Mouse (Mus musculus): Measurements from ENCODE around the gene Adam11. TPM values are rescaled to one million over a fixed set of nuclear protein-coding genes. Genes with fewer than 3 reads are reported as not detected.

Gene Adam11
- polyA plus RNA-seq, 1 experiment from 2014 or later = 34.0 TPM

DNA sequence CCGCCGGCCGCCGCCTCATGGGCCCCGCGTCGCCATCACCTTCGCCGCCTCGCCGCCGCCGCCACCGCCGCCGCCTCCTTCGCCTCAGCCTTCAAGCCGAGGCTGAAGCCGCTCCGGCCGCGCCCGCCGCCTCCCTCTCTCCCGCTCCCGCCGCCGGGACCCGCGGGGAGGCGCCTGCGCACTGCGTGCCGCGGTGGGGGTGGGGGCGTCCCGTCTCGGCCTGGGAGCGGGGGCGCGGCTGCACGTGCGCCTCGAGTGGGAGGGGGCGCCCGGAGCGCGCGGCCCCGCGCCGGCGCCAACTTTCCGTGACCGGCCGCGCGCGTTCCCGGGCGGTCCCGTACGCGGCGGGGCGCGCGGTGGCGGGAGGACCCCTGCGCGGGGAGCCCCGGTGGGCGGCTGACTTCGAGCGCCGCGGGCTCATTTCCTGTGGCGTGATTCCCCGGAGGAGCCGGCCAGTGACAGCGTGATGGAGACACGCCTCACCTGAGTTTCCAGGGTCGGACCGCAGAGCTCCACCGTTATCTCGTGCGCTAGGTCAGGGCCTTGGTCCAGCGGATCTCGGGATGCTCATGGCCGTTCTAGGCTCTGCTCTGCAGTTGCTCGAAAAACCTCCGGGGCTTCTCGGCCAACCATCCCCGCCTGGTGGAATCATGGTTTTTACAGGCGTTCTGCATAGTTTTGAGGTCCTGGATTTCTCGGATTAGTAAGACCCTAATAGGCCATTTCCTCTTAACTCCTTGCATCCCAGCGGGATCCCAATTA, 58.0 kb downstream of the Adam11 start, which contains the start of gene Gjc1:
Gjc1 (minus strand) TSS at position 680 of the 762 bp plus-strand sequence.
- Histone ChIP-seq H3K36me3 (no peaks in the 10 kb centered on the region), H3K4me1 (peaks cover 32% of the 10 kb centered on the region), H3K27me3 (replicated peaks) (0 out of 2 replicates have a peak, but pooled peaks cover 4% of the 10 kb centered on the region), H3K9ac (replicated peaks) (peak within 1 kb of the TSS; percentile 79), H3K9me3 (replicated peaks) (no peaks in the 10 kb centered on the region), H3K4me3 (replicated peaks) (peak within 1 kb of the TSS; percentile 82), H3K27ac (replicated peaks) (peak within 1 kb of the TSS; percentile 92), H3K4me2 (peak within 1 kb of the TSS; percentile 93)
- under 1% methylated on average over 71 of the region's 97 CpGs for WGBS
- peak; percentile 88 for ATAC-seq (ENCODE audit: low FRiP score)

DNA sequence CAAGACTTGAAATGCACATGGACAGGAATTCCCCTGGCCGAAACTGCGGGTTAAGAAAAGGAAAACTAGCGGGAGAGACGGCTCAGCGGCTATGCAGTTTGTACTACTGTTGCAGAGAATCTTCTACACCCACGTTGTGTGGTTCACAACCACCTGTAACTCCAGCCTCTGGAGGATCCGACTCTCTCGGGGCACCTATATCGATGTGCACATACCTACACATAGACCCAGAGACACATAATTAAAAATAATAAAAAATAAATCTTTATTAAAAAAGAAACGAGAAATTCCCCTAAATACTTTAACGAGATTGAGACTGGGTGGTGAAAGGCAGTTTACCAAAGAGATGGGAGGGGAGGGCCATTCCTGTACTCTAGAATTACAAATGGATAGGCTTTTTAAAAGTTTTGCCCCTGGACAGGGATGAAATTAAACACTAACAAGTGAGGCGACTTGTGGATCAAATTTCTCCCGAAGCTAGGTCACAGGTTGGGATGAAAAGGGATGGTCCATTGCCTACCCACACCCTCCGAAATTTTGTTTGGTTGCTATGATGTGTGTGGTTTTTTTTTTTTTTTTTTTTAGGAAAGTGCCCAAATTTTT, 58.6 kb downstream of the Adam11 start:
- Histone ChIP-seq H3K36me3 (no peaks in the 10 kb centered on the region), H3K9me3 (replicated peaks) (no peaks in the 10 kb centered on the region), H3K9ac (replicated peaks) (peak overlapping the region; percentile 79), H3K27ac (replicated peaks) (peak overlapping the region; percentile 92), H3K27me3 (replicated peaks) (0 out of 2 replicates have a peak, but pooled peaks cover 4% of the 10 kb centered on the region), H3K4me3 (replicated peaks) (peak overlapping the region; percentile 82), H3K4me1 (peaks cover 28% of the 10 kb centered on the region), H3K4me2 (peak overlapping the region; percentile 93)
- peak; percentile 45; the same call in 1 of the 2 replicates for ATAC-seq (ENCODE audit: low FRiP score)
- whole genome bisulfite sequencing = 6% methylated on average over 14 of the region's 14 CpGs

DNA sequence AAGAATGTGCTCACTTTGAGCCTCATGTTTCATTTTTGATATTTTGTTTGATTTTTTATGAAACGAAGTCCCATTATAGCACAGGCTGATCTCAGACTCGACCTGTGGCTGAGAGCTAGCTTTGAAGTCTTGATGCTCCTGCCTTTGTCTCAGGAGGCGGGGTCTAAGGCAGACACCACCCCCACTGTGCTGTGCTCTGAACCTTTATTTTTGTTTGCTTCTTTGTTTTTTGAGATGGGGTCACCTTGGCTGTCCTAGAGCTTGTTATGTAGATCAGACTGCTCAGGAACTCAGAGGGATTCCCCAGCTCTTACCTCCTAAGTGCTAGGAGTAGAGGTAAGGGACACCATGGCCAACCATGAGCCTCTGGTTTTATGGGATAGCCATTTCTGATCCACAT, 59.2 kb downstream of the Adam11 start:
- H3K9me3 ChIP-seq (replicated peaks) = no peaks in the 10 kb centered on the region
- 0 out of 2 replicates have a peak, but pooled peaks cover 4% of the 10 kb centered on the region for H3K27me3 ChIP-seq (replicated peaks)
- no peak overlapping the region for H3K4me3 ChIP-seq (replicated peaks)
- no peaks in the 10 kb centered on the region for H3K36me3 ChIP-seq
- H3K4me2 ChIP-seq = no peak overlapping the region
- WGBS = 16% methylated on average over 3 of the region's 3 CpGs
- H3K27ac ChIP-seq (replicated peaks) = no peak overlapping the region
- ATAC-seq (ENCODE audit: low FRiP score) = no peak
- H3K9ac ChIP-seq (replicated peaks) = no peak overlapping the region
- peaks cover 28% of the 10 kb centered on the region for H3K4me1 ChIP-seq

DNA sequence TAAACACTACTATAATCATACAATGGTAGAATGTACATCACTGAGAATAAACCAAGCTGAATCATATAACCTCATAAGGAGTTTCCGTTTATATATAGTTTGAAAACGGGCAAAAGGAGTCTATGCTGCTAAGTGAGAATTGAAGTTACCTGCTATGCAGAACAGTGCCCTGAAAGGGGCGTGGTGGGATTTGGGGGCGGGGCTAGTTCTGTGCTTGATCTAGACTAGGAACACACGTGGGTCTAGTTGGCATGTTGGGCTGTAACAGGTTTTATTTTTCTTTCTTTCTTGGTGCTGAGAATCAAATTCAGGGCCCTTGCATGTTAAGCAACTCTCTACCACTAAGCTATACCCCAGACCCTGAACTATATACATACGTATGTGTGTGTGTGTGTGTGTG, 60.0 kb downstream of the Adam11 start:
- Histone ChIP-seq H3K36me3 (no peaks in the 10 kb centered on the region), H3K9ac (replicated peaks) (no peak overlapping the region), H3K4me3 (replicated peaks) (no peak overlapping the region), H3K4me1 (peaks cover 23% of the 10 kb centered on the region), H3K4me2 (no peak overlapping the region), H3K27ac (replicated peaks) (no peak overlapping the region), H3K9me3 (replicated peaks) (no peaks in the 10 kb centered on the region), H3K27me3 (replicated peaks) (0 out of 2 replicates have a peak, but pooled peaks cover 4% of the 10 kb centered on the region)
- ATAC-seq (ENCODE audit: low FRiP score) = no peak
- WGBS = 64% methylated on average over 6 of the region's 6 CpGs

DNA sequence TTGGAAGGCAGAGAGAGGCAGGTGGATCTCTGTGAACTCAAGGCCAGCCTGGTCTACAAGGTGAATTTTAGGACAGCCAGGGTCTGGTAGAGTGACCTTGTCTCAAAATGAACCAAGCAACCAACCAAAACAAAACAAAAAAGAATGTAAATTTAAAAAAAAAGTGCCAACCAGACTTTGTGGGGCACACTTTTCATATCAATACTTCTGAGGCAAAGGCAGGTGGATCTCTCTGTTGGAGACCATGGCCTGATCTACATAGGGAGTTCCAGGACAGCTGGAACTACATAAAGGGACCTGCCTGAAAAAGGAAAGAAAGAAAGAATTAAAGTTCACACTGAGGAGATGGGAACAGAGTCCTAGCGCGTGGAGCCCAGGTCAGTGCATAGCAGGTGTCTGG, 65.2 kb downstream of the Adam11 start:
- Histone ChIP-seq H3K4me1 (no peaks in the 10 kb centered on the region), H3K9ac (replicated peaks) (no peak overlapping the region), H3K36me3 (no peaks in the 10 kb centered on the region), H3K4me2 (no peak overlapping the region), H3K27me3 (replicated peaks) (no peaks in the 10 kb centered on the region), H3K4me3 (replicated peaks) (no peak overlapping the region), H3K9me3 (replicated peaks) (no peaks in the 10 kb centered on the region), H3K27ac (replicated peaks) (no peak overlapping the region)
- ATAC-seq (ENCODE audit: low FRiP score) = no peak
- 74% methylated on average over 2 of the region's 2 CpGs for WGBS

DNA sequence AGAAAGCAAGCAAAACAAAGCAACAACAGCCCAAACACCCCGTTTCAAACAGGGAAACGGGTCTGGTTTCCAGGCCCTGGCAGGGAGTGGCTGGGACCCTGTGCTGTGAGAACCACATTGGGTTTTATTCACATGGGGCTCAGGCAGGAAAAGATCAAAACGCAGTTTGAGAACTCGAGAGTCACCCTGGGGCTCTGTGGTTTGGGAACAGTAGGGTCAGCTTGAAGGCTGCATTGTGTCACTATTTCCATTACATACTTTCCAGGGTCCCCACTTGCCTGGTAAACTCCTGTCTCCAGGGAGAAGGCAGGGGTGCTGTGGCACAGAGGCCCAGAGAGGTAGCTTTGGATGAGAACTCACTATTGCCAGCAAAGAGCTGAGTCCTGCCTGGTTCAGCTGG, 65.9 kb downstream of the Adam11 start:
- H3K9me3 ChIP-seq (replicated peaks) = no peaks in the 10 kb centered on the region
- ATAC-seq (ENCODE audit: low FRiP score) = no peak
- no peak overlapping the region for H3K4me2 ChIP-seq

More for the DNA sequence above, 65.9 kb downstream of the Adam11 start:
- Histone ChIP-seq H3K4me1 (no peaks in the 10 kb centered on the region), H3K27ac (replicated peaks) (no peak overlapping the region), H3K27me3 (replicated peaks) (no peaks in the 10 kb centered on the region), H3K9ac (replicated peaks) (no peak overlapping the region), H3K36me3 (no peaks in the 10 kb centered on the region), H3K4me3 (replicated peaks) (no peak overlapping the region)
- WGBS = 63% methylated on average over 4 of the region's 4 CpGs

Other genes with a start within 250 kb of the Adam11 start
- 68.2 and 71.6 TPM in 2 replicates for gene Gpatch8, start 205.0 kb upstream of the Adam11 start, polyA plus RNA-seq (2015; fragmentation: Nextera tagmentation; extraction: Ambion mirVana)
- gene Gm11627, start 182.0 kb upstream of the Adam11 start, polyA plus RNA-seq (2015; fragmentation: Nextera tagmentation; extraction: Ambion mirVana) = 6.6 and 7.1 TPM in 2 replicates
- 8.0 and 10.8 TPM in 2 replicates for gene Fzd2, start 157.0 kb upstream of the Adam11 start, polyA plus RNA-seq (2015; fragmentation: Nextera tagmentation; extraction: Ambion mirVana)
- 0.19 and 0.27 TPM in 2 replicates for gene Meioc, start 97.7 kb upstream of the Adam11 start, polyA plus RNA-seq (2015; fragmentation: Nextera tagmentation; extraction: Ambion mirVana)
- 37.4 and 38.2 TPM in 2 replicates for gene Ccdc43, start 63.7 kb upstream of the Adam11 start, polyA plus RNA-seq (2015; fragmentation: Nextera tagmentation; extraction: Ambion mirVana)
- gene Gjc1, start 58.3 kb downstream of the Adam11 start, polyA plus RNA-seq (2015; fragmentation: Nextera tagmentation; extraction: Ambion mirVana) = 31.9 and 32.8 TPM in 2 replicates
- 10.5 and 11.8 TPM in 2 replicates for gene Higd1b, start 74.4 kb downstream of the Adam11 start, polyA plus RNA-seq (2015; fragmentation: Nextera tagmentation; extraction: Ambion mirVana)
- gene Eftud2, start 119.5 kb downstream of the Adam11 start, polyA plus RNA-seq (2015; fragmentation: Nextera tagmentation; extraction: Ambion mirVana) = 121 and 147 TPM in 2 replicates
- 1.5 and 1.7 TPM in 2 replicates for gene Ccdc103, start 119.8 kb downstream of the Adam11 start, polyA plus RNA-seq (2015; fragmentation: Nextera tagmentation; extraction: Ambion mirVana)
- not detected in 2 replicates for gene Fam187a, start 123.7 kb downstream of the Adam11 start, polyA plus RNA-seq (2015; fragmentation: Nextera tagmentation; extraction: Ambion mirVana)
- 2.4 and 4.2 TPM in 2 replicates for gene Gfap, start 139.5 kb downstream of the Adam11 start, polyA plus RNA-seq (2015; fragmentation: Nextera tagmentation; extraction: Ambion mirVana)
- gene Kif18b, start 163.7 kb downstream of the Adam11 start, polyA plus RNA-seq (2015; fragmentation: Nextera tagmentation; extraction: Ambion mirVana) = 1.9 and 3.9 TPM in 2 replicates
- 4.4 TPM in 2 replicates for gene C1ql1, start 185.2 kb downstream of the Adam11 start, polyA plus RNA-seq (2015; fragmentation: Nextera tagmentation; extraction: Ambion mirVana)